Mouse (Mus musculus) CD4-positive, CD25-positive, alpha-beta regulatory T cell, adult 4 months (primary cell): ENCODE measurements at regions not wholly inside any gene's neighbourhood (a gene's known extent, or its start where the extent isn't known, plus 50 kb on each side); places are given as distances from the start of the nearest gene placed in this dataset.

Experiments used
- ATAC-seq: one replicate; pipeline ENCODE4 v1.8.0; 2017

- ATAC-seq: no peak
Observed at GRCm38 (mm10) chr13:46350075-46350747, 68.0 kb upstream of the Rbm24 start.

GRCm38 (mm10) chr13:46355306-46355705 is 62.9 kb upstream of the Rbm24 start:
- no peak for ATAC-seq

DNA sequence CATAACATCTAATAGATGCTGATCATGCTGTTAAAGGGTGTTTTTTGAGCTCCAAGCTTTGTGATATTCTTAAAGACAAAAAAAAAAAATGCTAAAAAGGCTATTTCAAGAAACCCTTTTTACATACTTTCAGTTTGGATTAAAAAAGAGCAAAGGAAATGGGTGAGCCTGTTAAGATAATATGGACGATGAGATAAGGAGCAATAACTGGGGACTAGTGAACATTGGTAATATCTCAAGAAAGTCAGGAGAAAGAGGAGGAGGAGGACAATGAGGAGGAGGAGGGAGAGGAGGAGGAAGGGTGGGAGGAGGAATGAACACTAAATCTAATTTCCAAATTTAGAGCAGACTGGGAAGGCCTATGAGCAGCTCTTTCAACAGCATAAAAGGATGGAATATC is 62.3 kb upstream of the Rbm24 start:
- ATAC-seq: no peak

DNA sequence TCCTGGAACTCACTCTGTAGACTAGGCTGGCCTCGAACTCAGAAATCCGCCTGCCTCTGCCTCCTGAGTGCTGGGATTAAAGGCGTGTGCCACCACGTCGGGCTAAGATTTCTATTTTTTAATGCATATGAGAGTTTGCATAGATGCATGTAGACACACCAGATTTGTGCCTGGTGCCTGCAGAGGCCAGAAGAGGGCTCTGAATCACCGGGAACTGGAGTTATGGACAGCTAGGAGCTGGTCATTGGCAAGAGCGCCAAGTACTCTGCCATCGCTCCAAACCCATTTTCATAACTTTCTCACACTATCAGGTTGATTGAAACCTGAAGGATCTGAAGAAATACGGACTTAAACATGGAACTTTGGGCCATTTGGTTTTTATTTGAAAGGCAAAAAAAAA is 61.2 kb upstream of the Rbm24 start:
- no peak for ATAC-seq

DNA sequence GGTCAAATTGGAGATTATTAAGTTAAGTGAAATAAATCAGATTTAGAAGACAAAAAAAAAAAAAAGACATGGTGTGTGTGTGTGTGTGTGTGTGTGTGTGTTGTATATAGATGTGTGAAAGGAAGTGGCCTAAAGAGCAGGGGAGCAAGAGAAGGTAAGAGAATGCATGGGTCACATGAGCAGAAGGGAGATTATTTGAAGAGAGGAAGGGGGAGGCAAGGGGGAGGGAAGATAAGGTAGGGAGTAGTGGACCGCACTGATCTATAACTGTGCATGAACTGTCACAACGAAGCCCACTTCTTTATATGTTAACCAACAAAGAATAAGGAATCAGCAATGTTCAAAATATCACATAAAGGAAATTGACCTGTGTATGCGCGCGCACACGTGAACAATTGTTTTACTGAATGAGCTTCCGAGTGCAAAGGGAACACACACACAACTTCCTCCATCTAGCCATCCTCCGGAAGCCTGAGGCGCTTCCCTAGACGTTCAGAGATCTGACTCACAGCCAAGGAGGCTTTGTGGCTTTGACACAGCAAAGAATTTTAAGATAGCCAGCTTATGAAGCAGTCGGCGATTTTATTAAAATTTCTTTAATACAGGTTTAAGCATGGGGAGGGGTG is 57.6 kb upstream of the Rbm24 start:
- peak; percentile 75 for ATAC-seq

- no peak for ATAC-seq
Observed at GRCm38 (mm10) chr13:46363456-46364201, 54.6 kb upstream of the Rbm24 start.

DNA sequence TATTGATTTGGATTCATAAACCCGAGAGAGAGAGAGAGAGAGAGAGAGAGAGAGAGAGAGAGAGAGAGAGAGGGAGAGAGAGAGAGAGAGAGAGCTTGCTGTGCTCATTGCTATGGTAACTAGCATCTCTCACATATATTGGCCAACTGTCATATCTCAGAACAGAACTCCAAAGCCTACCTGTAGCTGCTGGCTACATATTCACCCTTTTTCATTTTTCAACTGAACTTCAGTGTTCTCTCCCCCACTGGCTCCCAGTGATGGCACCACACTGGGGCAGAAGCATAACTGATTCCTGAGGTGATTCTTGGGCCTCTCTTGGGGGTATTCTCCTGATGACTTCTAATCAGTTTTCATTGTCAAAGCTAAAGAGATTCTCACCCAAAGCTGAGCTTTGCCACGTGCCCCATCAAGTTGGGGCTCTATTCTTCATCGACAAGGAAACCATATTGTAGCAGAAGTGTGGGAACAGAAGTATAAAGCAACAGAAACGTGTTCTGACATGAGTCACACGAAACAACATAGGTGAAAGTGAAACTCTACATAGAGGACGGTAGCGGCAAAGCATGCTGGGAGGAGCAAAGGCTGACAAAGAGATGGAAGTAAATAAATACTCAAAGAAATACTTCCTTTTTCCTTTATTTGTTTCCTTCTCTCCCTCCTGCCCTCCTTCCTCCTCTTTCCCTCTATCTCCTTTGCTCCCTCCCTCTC is 53.9 kb upstream of the Rbm24 start:
- peak; percentile 92 for ATAC-seq

- no peak for ATAC-seq
Observed at GRCm38 (mm10) chr13:46365292-46365691, 52.9 kb upstream of the Rbm24 start.
